Mouse (Mus musculus) heart, embryonic 12.5 days (tissue): ENCODE measurements around the gene Filip1l. TPM values are rescaled to one million over a fixed set of nuclear protein-coding genes. Genes with fewer than 3 reads are reported as not detected.

Experiments
- ATAC-seq: fragments of 200-750 bp; cut with Nextera tagmentation; 2 replicates; pipeline ENCODE4 v1.8.0; 2017; ENCODE audit warnings: moderate TSS enrichment, moderate library complexity; ENCODE audit not compliant: insufficient number of reproducible peaks, low FRiP score
- H3K27ac ChIP-seq: fragments of 300-500 bp; sonication (generic); 2 replicates; pipeline ENCODE4 v1.5.1; 2016; ENCODE audit warnings: mild to moderate bottlenecking, moderate library complexity; ENCODE audit not compliant: poor library complexity, severe bottlenecking
- H3K27me3 ChIP-seq: fragments of 300-500 bp; sonication (generic); replicated peaks from 2 replicates; pipeline ENCODE4 v1.6.1; 2016; ENCODE audit warnings: mild to moderate bottlenecking, moderate library complexity
- H3K36me3 ChIP-seq: fragments of 300-500 bp; sonication (generic); 2 replicates; pipeline ENCODE4 v1.6.1; 2016; ENCODE audit warnings: mild to moderate bottlenecking, moderate library complexity
- H3K4me1 ChIP-seq: fragments of 300-500 bp; sonication (generic); replicated peaks from 2 replicates; pipeline ENCODE4 v1.6.1; 2016; ENCODE audit warnings: mild to moderate bottlenecking
- H3K4me2 ChIP-seq: fragments of 300-500 bp; sonication (generic); 2 replicates; pipeline ENCODE4 v1.6.1; 2016; ENCODE audit warnings: mild to moderate bottlenecking, moderate library complexity
- H3K4me3 ChIP-seq: fragments of 300-500 bp; sonication (generic); 2 replicates; pipeline ENCODE4 v1.5.1; 2016; ENCODE audit warnings: mild to moderate bottlenecking
- H3K9ac ChIP-seq: fragments of 300-500 bp; sonication (generic); 2 replicates; pipeline ENCODE4 v1.6.1; 2016; ENCODE audit warnings: mild to moderate bottlenecking, moderate library complexity
- H3K9me3 ChIP-seq: fragments of 300-500 bp; sonication (generic); replicated peaks from 2 replicates; pipeline ENCODE4 v1.6.1; 2016; ENCODE audit warnings: mild to moderate bottlenecking, moderate library complexity
- WGBS: fragments of 180-500 bp; shearing (Covaris S2); methylation state at CpG from one replicate; pipeline ENCODE4 v1.1.7; 2016; 5-methylcytosine and 5-hydroxymethylcytosine counted together
- polyA plus RNA-seq: library from polyadenylated mRNA; unstranded; fragments of >200 nt; fragmentation: Nextera tagmentation; extraction: Ambion mirVana; gene quantifications from 2 replicates; pipeline ENCODE4 v1.2.1, GENCODE M21; 2016

Gene Filip1l
- polyA plus RNA-seq, 1 experiment from 2014 or later: 27.8 TPM

DNA sequence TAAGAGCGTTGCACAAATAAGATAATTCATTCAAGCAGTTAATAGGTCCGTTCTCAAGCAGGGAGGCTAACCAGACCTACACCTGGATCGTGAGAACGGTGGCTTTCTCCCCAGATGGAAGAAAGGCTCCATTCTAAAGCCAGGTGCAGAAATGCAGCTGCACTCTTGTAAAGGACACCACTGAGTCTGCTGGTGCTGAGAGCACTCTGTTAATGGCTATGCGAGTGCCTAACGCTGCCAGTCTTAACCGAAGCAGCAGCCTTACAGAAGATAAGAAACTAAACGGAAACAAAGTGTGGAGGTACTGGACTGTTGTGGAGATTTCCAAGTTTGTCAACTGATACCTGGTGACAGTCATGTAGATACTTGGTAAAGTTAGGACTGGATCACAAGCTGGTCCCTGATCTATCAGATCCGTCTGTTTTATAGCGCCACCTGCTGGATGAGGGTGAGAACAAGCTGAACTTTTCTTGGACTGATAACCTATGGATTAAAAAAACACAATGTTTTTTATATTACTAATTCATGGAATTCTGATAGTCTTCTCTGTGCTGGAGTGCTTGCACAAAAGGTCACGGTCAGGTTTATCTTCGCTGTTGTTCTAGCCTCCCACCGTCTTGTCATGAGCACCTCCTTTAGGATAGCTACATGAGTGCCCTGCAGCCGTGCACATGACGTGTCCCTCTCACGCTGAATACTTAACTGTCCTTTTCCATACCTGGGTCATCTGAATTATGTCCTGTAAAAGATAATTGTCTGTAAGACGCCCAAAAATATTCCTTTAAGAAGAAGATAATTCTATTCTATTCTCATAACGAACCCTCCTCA, 45.7 kb downstream of the Filip1l start:
- ATAC-seq: no peak
- Histone ChIP-seq H3K36me3 (no peaks in the 10 kb centered on the region), H3K27me3 (no peaks in the 10 kb centered on the region)

GRCm38 (mm10) chr16:57399566-57399965, 46.7 kb downstream of the Filip1l start:
- ATAC-seq: no peak
- H3K4me2 ChIP-seq: no peak overlapping the region
- H3K4me1 ChIP-seq: peaks cover 9% of the 10 kb centered on the region; the same call in 1 of the 2 replicates
- no peak overlapping the region for H3K27ac ChIP-seq
- H3K4me3 ChIP-seq: no peak overlapping the region
- WGBS: 74% methylated on average over 10 of the region's 10 CpGs
- H3K27me3 ChIP-seq: no peaks in the 10 kb centered on the region
- no peaks in the 10 kb centered on the region for H3K9me3 ChIP-seq
- H3K36me3 ChIP-seq: no peaks in the 10 kb centered on the region
- H3K9ac ChIP-seq: no peak overlapping the region

More for the DNA sequence above, 45.7 kb downstream of the Filip1l start:
- no peak overlapping the region for H3K4me3 ChIP-seq
- peaks cover 9% of the 10 kb centered on the region; the same call in 1 of the 2 replicates for H3K4me1 ChIP-seq
- H3K27ac ChIP-seq: no peak overlapping the region
- peak overlapping the region; percentile 4; the same call in 1 of the 2 replicates for H3K4me2 ChIP-seq
- no peaks in the 10 kb centered on the region for H3K9me3 ChIP-seq
- H3K9ac ChIP-seq: no peak overlapping the region
- WGBS: 53% methylated on average over 18 of the region's 18 CpGs

GRCm38 (mm10) chr16:57401702-57402101, 48.8 kb downstream of the Filip1l start:
- peaks cover 9% of the 10 kb centered on the region; the same call in 1 of the 2 replicates for H3K4me1 ChIP-seq
- H3K4me2 ChIP-seq: no peak overlapping the region
- H3K36me3 ChIP-seq: no peaks in the 10 kb centered on the region
- H3K27me3 ChIP-seq: no peaks in the 10 kb centered on the region
- WGBS: 46% methylated on average over 6 of the region's 6 CpGs
- ATAC-seq: no peak
- no peak overlapping the region for H3K4me3 ChIP-seq
- H3K27ac ChIP-seq: peak overlapping the region; percentile 39; the same call in 1 of the 2 replicates
- no peak overlapping the region for H3K9ac ChIP-seq
- H3K9me3 ChIP-seq: no peaks in the 10 kb centered on the region

DNA sequence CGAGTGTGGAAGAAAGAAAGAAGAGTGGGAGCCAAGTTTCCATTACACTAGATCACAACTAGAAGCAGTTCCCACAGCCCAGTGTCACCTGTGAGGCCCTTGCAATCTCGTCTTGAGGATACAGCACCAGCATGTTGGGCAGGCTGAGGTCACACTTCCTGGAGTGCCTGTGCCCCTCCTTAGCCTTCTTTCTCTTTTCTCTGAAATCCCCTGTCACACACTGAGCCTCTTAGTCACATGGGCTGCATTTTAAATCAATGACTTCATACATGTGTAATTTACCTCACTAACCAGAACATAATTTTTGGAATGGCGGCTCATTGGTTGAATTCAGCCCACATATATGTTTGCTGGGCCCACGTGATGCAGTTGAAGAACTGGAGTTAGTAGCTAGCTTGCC, 50.0 kb downstream of the Filip1l start:
- no peaks in the 10 kb centered on the region for H3K36me3 ChIP-seq
- no peak overlapping the region for H3K4me3 ChIP-seq
- 0 out of 2 replicates have a peak, but pooled peaks have one; percentile 39 for ATAC-seq
- peaks cover 9% of the 10 kb centered on the region; the same call in 1 of the 2 replicates for H3K4me1 ChIP-seq
- H3K27me3 ChIP-seq: no peaks in the 10 kb centered on the region
- WGBS: 73% methylated on average over 4 of the region's 4 CpGs
- no peak overlapping the region; the same call in 1 of the 2 replicates for H3K27ac ChIP-seq
- H3K9ac ChIP-seq: no peak overlapping the region
- H3K9me3 ChIP-seq: no peaks in the 10 kb centered on the region
- H3K4me2 ChIP-seq: no peak overlapping the region

- Histone ChIP-seq H3K4me2 (no peak overlapping the region), H3K27ac (no peak overlapping the region), H3K9ac (no peak overlapping the region), H3K9me3 (no peaks in the 10 kb centered on the region), H3K4me1 (peaks cover 4% of the 10 kb centered on the region; the same call in 1 of the 2 replicates), H3K27me3 (no peaks in the 10 kb centered on the region), H3K36me3 (no peaks in the 10 kb centered on the region), H3K4me3 (no peak overlapping the region)
- no peak for ATAC-seq
- WGBS: 62% methylated on average over 5 of the region's 5 CpGs
These were observed 50.9 kb downstream of the Filip1l start for GRCm38 (mm10) chr16:57403825-57404224.

- Histone ChIP-seq H3K27ac (no peak overlapping the region), H3K36me3 (no peaks in the 10 kb centered on the region)
- WGBS: 52% methylated on average over 4 of the region's 4 CpGs
These were observed 59.9 kb downstream of the Filip1l start for GRCm38 (mm10) chr16:57412766-57413165.

GRCm38 (mm10) chr16:57416049-57416448, 63.2 kb downstream of the Filip1l start:
- no peak overlapping the region for H3K27ac ChIP-seq
- ATAC-seq: no peak
- no peaks in the 10 kb centered on the region for H3K27me3 ChIP-seq
- H3K9me3 ChIP-seq: no peaks in the 10 kb centered on the region; the same call in 1 of the 2 replicates
- no peak overlapping the region for H3K4me3 ChIP-seq
- no peak overlapping the region for H3K4me2 ChIP-seq
- H3K36me3 ChIP-seq: no peaks in the 10 kb centered on the region
- peaks cover 29% of the 10 kb centered on the region for H3K4me1 ChIP-seq
- H3K9ac ChIP-seq: no peak overlapping the region
- 70% methylated on average over 2 of the region's 2 CpGs for WGBS

More at GRCm38 (mm10) chr16:57412766-57413165, 59.9 kb downstream of the Filip1l start:
- no peaks in the 10 kb centered on the region for H3K27me3 ChIP-seq
- no peak overlapping the region for H3K4me2 ChIP-seq
- peaks cover 17% of the 10 kb centered on the region for H3K4me1 ChIP-seq
- no peak overlapping the region for H3K4me3 ChIP-seq
- H3K9ac ChIP-seq: no peak overlapping the region
- ATAC-seq: no peak
- no peaks in the 10 kb centered on the region; the same call in 1 of the 2 replicates for H3K9me3 ChIP-seq

GRCm38 (mm10) chr16:57417017-57417416, 64.1 kb downstream of the Filip1l start:
- Histone ChIP-seq H3K4me2 (peak overlapping the region; percentile 27), H3K9me3 (no peaks in the 10 kb centered on the region; the same call in 1 of the 2 replicates), H3K9ac (no peak overlapping the region), H3K4me1 (peaks cover 38% of the 10 kb centered on the region), H3K4me3 (no peak overlapping the region), H3K27me3 (no peaks in the 10 kb centered on the region), H3K27ac (peak overlapping the region; percentile 1; the same call in 1 of the 2 replicates), H3K36me3 (no peaks in the 10 kb centered on the region)
- 39% methylated on average over 9 of the region's 9 CpGs for WGBS
- ATAC-seq: no peak

DNA sequence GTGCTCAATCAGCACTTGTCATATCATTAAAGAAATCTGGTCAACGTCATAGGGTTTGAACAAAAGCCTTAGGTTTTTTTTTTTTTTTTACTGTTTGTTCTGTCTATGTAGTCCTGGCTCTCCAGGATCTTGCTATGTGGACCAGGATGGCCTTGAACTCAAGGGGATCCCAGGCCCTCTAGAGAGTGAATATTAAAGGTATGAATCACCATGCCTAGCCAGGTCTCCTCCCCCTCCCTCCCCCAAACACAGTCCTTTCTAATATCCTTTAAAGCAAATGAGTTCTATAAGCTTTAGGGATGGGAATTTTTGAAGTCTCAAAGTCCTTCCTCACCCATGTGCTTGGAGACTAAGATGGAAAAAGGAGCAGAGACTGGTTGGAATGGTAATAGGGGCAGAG, 65.1 kb downstream of the Filip1l start:
- no peak overlapping the region for H3K4me2 ChIP-seq
- no peak overlapping the region for H3K9ac ChIP-seq
- no peak overlapping the region for H3K27ac ChIP-seq
- H3K27me3 ChIP-seq: no peaks in the 10 kb centered on the region
- WGBS: 83% methylated on average over 1 of the region's 1 CpGs
- no peaks in the 10 kb centered on the region; the same call in 1 of the 2 replicates for H3K9me3 ChIP-seq
- ATAC-seq: no peak
- H3K36me3 ChIP-seq: no peaks in the 10 kb centered on the region
- H3K4me1 ChIP-seq: peaks cover 41% of the 10 kb centered on the region
- H3K4me3 ChIP-seq: no peak overlapping the region

GRCm38 (mm10) chr16:57419332-57419731, 66.4 kb downstream of the Filip1l start:
- ATAC-seq: peak; percentile 71
- Histone ChIP-seq H3K27ac (peak overlapping the region; percentile 50), H3K4me1 (peaks cover 47% of the 10 kb centered on the region), H3K36me3 (no peaks in the 10 kb centered on the region), H3K9ac (no peak overlapping the region), H3K27me3 (no peaks in the 10 kb centered on the region), H3K9me3 (no peaks in the 10 kb centered on the region; the same call in 1 of the 2 replicates), H3K4me3 (no peak overlapping the region), H3K4me2 (0 out of 2 replicates have a peak overlapping the region, but pooled peaks have one; percentile 14)
- 19% methylated on average over 5 of the region's 5 CpGs for WGBS

DNA sequence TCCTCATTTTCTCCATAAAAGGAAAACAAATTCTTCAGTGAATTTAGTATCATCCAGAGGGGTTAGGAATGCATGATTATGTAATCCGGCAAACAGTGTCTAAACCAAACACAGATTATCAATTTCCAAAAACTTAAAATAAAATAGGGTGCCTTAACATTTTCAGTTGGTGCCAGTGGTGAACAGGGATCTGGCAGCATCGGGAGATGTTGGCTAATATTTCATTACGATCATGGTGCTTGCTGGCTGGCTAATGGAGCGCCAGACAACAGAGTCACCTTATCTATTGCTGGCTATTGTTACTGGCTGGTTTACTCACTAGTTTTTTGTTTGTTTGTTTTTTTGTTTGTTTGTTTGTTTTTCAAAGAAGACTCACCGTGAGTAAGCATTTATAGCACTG, 67.0 kb downstream of the Filip1l start:
- H3K27ac ChIP-seq: no peak overlapping the region
- H3K4me3 ChIP-seq: no peak overlapping the region
- H3K9ac ChIP-seq: no peak overlapping the region
- H3K4me2 ChIP-seq: no peak overlapping the region
- no peaks in the 10 kb centered on the region for H3K27me3 ChIP-seq
- no peaks in the 10 kb centered on the region; the same call in 1 of the 2 replicates for H3K9me3 ChIP-seq
- H3K4me1 ChIP-seq: peaks cover 47% of the 10 kb centered on the region
- H3K36me3 ChIP-seq: no peaks in the 10 kb centered on the region
- ATAC-seq: no peak
- 70% methylated on average over 5 of the region's 5 CpGs for whole genome bisulfite sequencing
